Mouse (Mus musculus): Measurements from ENCODE around the gene Pde11a. TPM values are rescaled to one million over a fixed set of nuclear protein-coding genes. Genes with fewer than 3 reads are reported as not detected.

Pde11a gene
- polyA plus RNA-seq, 1 experiment from 2014 or later, result 0.16 TPM

DNA sequence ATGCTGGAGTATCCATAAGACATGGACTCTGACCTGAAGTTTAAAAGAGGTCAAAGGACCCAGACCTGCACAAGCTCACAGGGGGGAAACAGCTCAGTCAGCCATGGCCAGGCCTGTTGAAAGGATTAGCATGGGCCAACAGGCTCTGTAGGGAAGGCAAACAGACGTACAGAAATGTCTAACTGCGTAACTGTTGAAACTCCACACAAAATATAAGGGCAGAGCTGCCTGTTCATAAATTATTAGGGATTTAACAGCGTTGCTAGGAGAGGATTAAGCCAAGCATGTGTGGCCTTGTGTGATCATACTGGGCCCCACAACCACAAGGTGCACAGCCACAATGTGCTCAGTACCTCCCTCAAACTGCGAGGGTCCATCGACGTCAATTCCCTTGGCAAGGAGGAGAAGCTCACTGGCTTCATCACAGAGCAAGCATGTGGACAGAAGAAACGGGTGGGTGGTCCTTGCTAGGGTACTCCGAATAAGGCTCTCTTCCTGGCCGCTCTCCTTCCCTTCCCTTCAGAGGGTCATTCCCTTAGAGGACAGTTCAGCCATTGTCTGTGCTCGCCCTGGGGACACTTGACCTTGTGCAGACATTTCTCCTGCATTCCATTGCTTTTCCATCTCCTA is 375.2 kb downstream of the Pde11a start:
- WGBS, result 57% methylated on average over 10 of the region's 10 CpGs

GRCm38 (mm10) chr2:75960366-75961330 is 377.9 kb downstream of the Pde11a start:
- no peaks in the 10 kb centered on the region for H3K36me3 ChIP-seq (replicated peaks)
- WGBS, result 53% methylated on average over 15 of the region's 15 CpGs
- DNase-seq (ENCODE audit: extremely low spot score, low spot score), result peak; percentile 31
- H3K4me1 ChIP-seq, result peaks cover 56% of the 10 kb centered on the region
- H3K9me3 ChIP-seq, result 0 out of 2 replicates have a peak, but pooled peaks cover 5% of the 10 kb centered on the region
- H3K27me3 ChIP-seq (ENCODE audit: poor library complexity, severe bottlenecking), result peaks cover 34% of the 10 kb centered on the region; the same call in 1 of the 2 replicates
- H3K27ac ChIP-seq, result peak overlapping the region; percentile 78
- peak overlapping the region; percentile 30 for H3K4me3 ChIP-seq

More for the DNA sequence above, 375.2 kb downstream of the Pde11a start:
- Histone ChIP-seq H3K27ac (peak overlapping the region; percentile 40; the same call in 1 of the 2 replicates), H3K27me3 (ENCODE audit: poor library complexity, severe bottlenecking) (peaks cover 25% of the 10 kb centered on the region; the same call in 1 of the 2 replicates), H3K4me3 (no peak overlapping the region), H3K36me3 (replicated peaks) (no peaks in the 10 kb centered on the region), H3K4me1 (peaks cover 58% of the 10 kb centered on the region), H3K9me3 (no peaks in the 10 kb centered on the region)
- no peak for DNase-seq (ENCODE audit: extremely low spot score, low spot score)

- Histone ChIP-seq H3K4me3 (peak overlapping the region; percentile 30), H3K27me3 (ENCODE audit: poor library complexity, severe bottlenecking) (peaks cover 34% of the 10 kb centered on the region; the same call in 1 of the 2 replicates), H3K4me1 (peaks cover 55% of the 10 kb centered on the region), H3K27ac (peak overlapping the region; percentile 78), H3K9me3 (0 out of 2 replicates have a peak, but pooled peaks cover 5% of the 10 kb centered on the region), H3K36me3 (replicated peaks) (no peaks in the 10 kb centered on the region)
- DNase-seq (ENCODE audit: extremely low spot score, low spot score), result peak; percentile 51
- WGBS, result 7% methylated on average over 15 of the region's 15 CpGs
Observed at GRCm38 (mm10) chr2:75959850-75960365, 378.7 kb downstream of the Pde11a start.

DNA sequence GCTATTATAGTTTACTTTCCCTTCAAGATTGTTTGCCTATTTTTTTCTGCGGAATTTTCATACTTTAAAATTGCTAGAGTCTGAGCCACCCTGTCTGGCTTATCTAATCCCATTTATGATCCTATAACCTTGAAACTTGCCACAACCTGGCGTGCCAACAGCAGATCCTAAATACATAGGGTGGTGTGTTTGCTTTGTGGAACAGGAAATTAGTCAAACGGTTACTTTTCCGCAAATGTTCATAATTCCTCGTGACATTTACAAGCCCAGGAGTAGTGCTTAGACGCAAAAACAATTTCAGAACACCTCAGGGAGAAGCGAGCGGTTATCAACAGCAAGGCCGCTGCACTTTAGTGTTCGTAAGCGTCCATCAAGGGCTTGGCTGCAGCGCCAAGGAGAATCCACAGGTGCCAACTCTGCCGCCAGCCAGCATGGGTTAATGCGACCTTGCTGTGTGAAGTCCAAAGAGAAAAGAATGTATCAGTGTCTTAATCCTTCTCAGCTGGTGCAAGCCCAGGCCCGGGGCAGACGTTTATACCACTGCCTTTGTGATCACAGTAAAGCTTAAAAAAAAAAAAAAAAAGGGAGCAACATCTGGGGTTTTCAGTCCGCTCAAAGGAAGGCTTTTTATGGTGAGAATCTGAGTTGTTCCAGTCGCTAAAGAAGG is 379.3 kb downstream of the Pde11a start:
- WGBS, result 27% methylated on average over 18 of the region's 18 CpGs
- Histone ChIP-seq H3K9me3 (0 out of 2 replicates have a peak, but pooled peaks cover 5% of the 10 kb centered on the region), H3K27me3 (ENCODE audit: poor library complexity, severe bottlenecking) (peaks cover 34% of the 10 kb centered on the region; the same call in 1 of the 2 replicates), H3K27ac (peak overlapping the region; percentile 78), H3K36me3 (replicated peaks) (no peaks in the 10 kb centered on the region), H3K4me3 (peak overlapping the region; percentile 30), H3K4me1 (peaks cover 49% of the 10 kb centered on the region)
- DNase-seq (ENCODE audit: extremely low spot score, low spot score), result peak; percentile 55

DNA sequence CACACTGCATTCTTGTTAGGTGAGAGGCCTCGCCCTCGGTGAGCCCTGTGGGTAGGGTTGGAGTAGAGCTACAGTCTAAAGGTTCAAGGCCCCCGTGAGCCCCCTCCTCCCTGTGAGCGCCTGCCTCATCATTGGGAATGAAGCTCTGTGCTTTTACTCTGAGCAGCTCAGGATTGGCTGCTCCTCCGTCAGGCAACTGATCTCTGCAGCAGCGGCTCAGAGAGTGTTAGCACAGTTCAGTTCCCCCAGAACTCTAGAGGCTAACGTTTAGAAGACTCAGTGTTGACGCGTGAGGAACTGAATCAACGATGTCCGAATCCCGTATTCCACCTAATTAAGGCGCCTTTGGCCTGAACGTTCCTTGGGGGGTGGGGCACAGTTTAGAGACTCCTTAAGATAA is 382.9 kb downstream of the Pde11a start:
- H3K4me3 ChIP-seq, result no peak overlapping the region
- H3K9me3 ChIP-seq, result 0 out of 2 replicates have a peak, but pooled peaks cover 5% of the 10 kb centered on the region
- peaks cover 28% of the 10 kb centered on the region for H3K4me1 ChIP-seq
- H3K27me3 ChIP-seq (ENCODE audit: poor library complexity, severe bottlenecking), result peaks cover 19% of the 10 kb centered on the region; the same call in 1 of the 2 replicates
- H3K36me3 ChIP-seq (replicated peaks), result no peaks in the 10 kb centered on the region
- WGBS, result 51% methylated on average over 14 of the region's 14 CpGs
- H3K27ac ChIP-seq, result no peak overlapping the region
- no peak for DNase-seq (ENCODE audit: extremely low spot score, low spot score)

DNA sequence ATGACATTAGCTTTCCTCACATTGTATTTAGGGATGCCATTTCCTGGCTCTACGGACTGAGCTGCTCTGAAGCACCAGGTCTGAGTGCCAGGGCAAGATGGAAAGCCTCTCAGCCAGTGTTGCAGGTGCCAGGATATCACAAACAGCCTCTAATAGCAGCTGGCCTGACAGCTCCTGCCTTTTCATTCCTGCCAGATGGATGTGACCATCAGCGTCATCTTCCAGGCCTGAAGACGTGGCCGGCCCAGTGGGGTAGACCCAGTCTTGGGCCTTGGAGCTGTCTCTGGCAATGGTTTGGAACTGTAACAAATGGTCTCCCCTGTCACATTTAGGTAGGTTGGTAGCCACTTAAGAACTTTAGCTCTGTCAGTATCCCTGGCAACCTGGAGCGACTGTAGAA is 385.3 kb downstream of the Pde11a start:
- H3K9me3 ChIP-seq, result 0 out of 2 replicates have a peak, but pooled peaks cover 5% of the 10 kb centered on the region
- peaks cover 4% of the 10 kb centered on the region for H3K4me1 ChIP-seq
- no peaks in the 10 kb centered on the region for H3K36me3 ChIP-seq (replicated peaks)
- WGBS, result 97% methylated on average over 5 of the region's 5 CpGs
- H3K27me3 ChIP-seq (ENCODE audit: poor library complexity, severe bottlenecking), result peaks cover 9% of the 10 kb centered on the region; the same call in 1 of the 2 replicates
- DNase-seq (ENCODE audit: extremely low spot score, low spot score), result no peak
- H3K27ac ChIP-seq, result no peak overlapping the region
- H3K4me3 ChIP-seq, result no peak overlapping the region

DNA sequence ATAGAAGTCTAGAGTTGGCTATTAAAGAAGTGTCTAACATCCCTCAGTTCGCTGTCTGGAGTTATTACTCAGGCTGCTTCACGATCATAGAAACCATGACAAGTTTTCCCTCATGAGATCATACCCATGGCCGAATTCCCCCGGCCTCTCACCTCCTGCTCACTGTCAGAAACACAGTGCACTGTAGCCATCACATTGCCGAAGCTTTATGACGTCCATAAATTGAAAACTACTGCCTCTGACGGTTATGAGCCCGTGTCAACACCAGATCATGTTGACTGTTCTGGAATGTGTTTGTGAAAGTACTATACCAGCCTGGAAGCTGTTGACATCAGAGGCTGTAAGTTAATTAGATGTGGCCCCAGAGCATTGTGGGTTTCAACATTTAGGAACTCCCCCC is 387.9 kb downstream of the Pde11a start:
- no peaks in the 10 kb centered on the region for H3K36me3 ChIP-seq (replicated peaks)
- H3K27me3 ChIP-seq (ENCODE audit: poor library complexity, severe bottlenecking), result no peaks in the 10 kb centered on the region
- H3K9me3 ChIP-seq, result no peaks in the 10 kb centered on the region
- H3K27ac ChIP-seq, result no peak overlapping the region
- 91% methylated on average over 8 of the region's 8 CpGs for WGBS
- H3K4me3 ChIP-seq, result no peak overlapping the region
- H3K4me1 ChIP-seq, result 0 out of 2 replicates have a peak, but pooled peaks cover 1% of the 10 kb centered on the region
- DNase-seq (ENCODE audit: extremely low spot score, low spot score), result no peak

Small RNA genes within 50 kb of the gene (microRNA-seq; reads per million reads assigned to microRNA genes)
- gene Gm44337, result not detected

Other genes starting within 250 kb of the Pde11a start
- not detected in 2 replicates for gene Cyct, start 21.7 kb upstream of the Pde11a start, polyA plus RNA-seq (2016; fragmentation: Nextera tagmentation; extraction: Ambion mirVana)
- gene Rbm45, start 31.2 kb upstream of the Pde11a start, polyA plus RNA-seq (2016; fragmentation: Nextera tagmentation; extraction: Ambion mirVana), result 15.6 and 19.1 TPM in 2 replicates
- 10.4 and 11.5 TPM in 2 replicates for gene Osbpl6, start 67.7 kb upstream of the Pde11a start, polyA plus RNA-seq (2016; fragmentation: Nextera tagmentation; extraction: Ambion mirVana)